Mouse (Mus musculus) liver, postnatal 0 days (tissue): ENCODE measurements around the gene Serpina3i.
"Not testable (repeated sequence)": the region's sequence is repeated elsewhere in the genome, so short reads cannot be mapped to it uniquely, and the experiment has no call there.

ENCODE experiments used
- CTCF ChIP-seq: sonication (generic); IDR thresholded peaks from 2 replicates; pipeline ENCODE4 v1.5.1; 2016; ENCODE audit warnings: antibody characterized with exemption, low read depth
- EP300 ChIP-seq: IDR thresholded peaks from 2 replicates; pipeline ENCODE4 v1.6.1; 2016; ENCODE audit warnings: antibody characterized with exemption, low read depth, mild to moderate bottlenecking

GRCm38 (mm10) chr12:104238048-104238447 is 24.9 kb upstream of the Serpina3i start:
- TF ChIP-seq EP300, CTCF: not testable (repeated sequence)
